Mouse (Mus musculus) lung, embryonic 14.5 days (tissue): ENCODE measurements around the gene Mroh7. TPM values are rescaled to one million over a fixed set of nuclear protein-coding genes. Genes with fewer than 3 reads are reported as not detected.

Experiments
- ATAC-seq: fragments of 200-750 bp; cut with Nextera tagmentation; 2 replicates; pipeline ENCODE4 v1.8.0; 2017; ENCODE audit warnings: mild to moderate bottlenecking, moderate TSS enrichment, moderate library complexity; ENCODE audit not compliant: insufficient read depth
- DNase-seq: peaks from one replicate; pipeline ENCODE4 v3.0.0-alpha.2; 2015
- H3K27ac ChIP-seq: fragments of 300-500 bp; sonication (generic); 2 replicates; pipeline ENCODE4 v1.5.1; 2014; ENCODE audit warnings: low read depth, mild to moderate bottlenecking, moderate library complexity
- H3K27me3 ChIP-seq: fragments of 300-500 bp; sonication (generic); 2 replicates; pipeline ENCODE4 v1.6.1; 2014; ENCODE audit warnings: low read length, control low read depth; ENCODE audit not compliant: insufficient read depth
- H3K36me3 ChIP-seq: fragments of 300-500 bp; sonication (generic); 2 replicates; pipeline ENCODE4 v1.6.1; 2014; ENCODE audit warnings: control low read depth; ENCODE audit not compliant: insufficient read depth
- H3K4me1 ChIP-seq: fragments of 300-500 bp; sonication (generic); 2 replicates; pipeline ENCODE4 v1.6.1; 2014; ENCODE audit warnings: antibody characterized with exemption, control low read depth; ENCODE audit not compliant: insufficient read depth
- H3K4me2 ChIP-seq: fragments of 300-500 bp; sonication (generic); 2 replicates; pipeline ENCODE4 v1.6.1; 2014; ENCODE audit warnings: mild to moderate bottlenecking
- H3K4me3 ChIP-seq: fragments of 300-500 bp; sonication (generic); 2 replicates; pipeline ENCODE4 v1.5.1; 2014; ENCODE audit warnings: low read depth, low read length
- H3K9ac ChIP-seq: fragments of 300-500 bp; sonication (generic); 2 replicates; pipeline ENCODE4 v1.6.1; 2014
- H3K9me3 ChIP-seq: fragments of 300-500 bp; sonication (generic); 2 replicates; pipeline ENCODE4 v1.6.1; 2016; ENCODE audit warnings: low read depth, low read length, control low read depth
- CTCF ChIP-seq: IDR thresholded peaks from 2 replicates; pipeline ENCODE4 v1.5.1; 2016; ENCODE audit warnings: antibody characterized with exemption, low read depth
- WGBS: fragments of 180-500 bp; shearing (Covaris S2); extraction: QIAGEN DNeasy Blood & Tissue Kit; methylation state at CpG from one replicate; pipeline ENCODE4 v1.1.7; 2014; 5-methylcytosine and 5-hydroxymethylcytosine counted together
- polyA plus RNA-seq: library from polyadenylated mRNA; unstranded; fragments of >200 nt; fragmentation: Nextera tagmentation; extraction: Ambion mirVana; gene quantifications from 2 replicates; pipeline ENCODE4 v1.2.1, GENCODE M21; 2014

Gene Mroh7
- polyA plus RNA-seq, 1 experiment from 2014 or later = 0.08 TPM

- H3K27ac ChIP-seq = no peak overlapping the region
- peaks cover 6% of the 10 kb centered on the region for H3K4me1 ChIP-seq
- H3K4me3 ChIP-seq = no peak overlapping the region
- H3K9ac ChIP-seq = no peak overlapping the region
- peaks cover 63% of the 10 kb centered on the region for H3K36me3 ChIP-seq
- no peak overlapping the region for H3K4me2 ChIP-seq
- no peak for DNase-seq
- no peaks in the 10 kb centered on the region for H3K27me3 ChIP-seq
- ATAC-seq = no peak
- no peak for TF ChIP-seq CTCF
- no peaks in the 10 kb centered on the region for H3K9me3 ChIP-seq
- 86% methylated on average over 10 of the region's 10 CpGs for WGBS
These were observed 75.0 kb downstream of the Mroh7 start for GRCm38 (mm10) chr4:106655681-106656080.

GRCm38 (mm10) chr4:106653051-106653450 is 77.7 kb downstream of the Mroh7 start:
- WGBS = 91% methylated on average over 15 of the region's 15 CpGs

GRCm38 (mm10) chr4:106652546-106652945 is 78.2 kb downstream of the Mroh7 start:
- H3K27ac ChIP-seq = no peak overlapping the region
- WGBS = 91% methylated on average over 3 of the region's 3 CpGs

More at GRCm38 (mm10) chr4:106653051-106653450, 77.7 kb downstream of the Mroh7 start:
- DNase-seq = no peak
- Histone ChIP-seq H3K9ac (no peak overlapping the region), H3K27ac (no peak overlapping the region), H3K4me3 (no peak overlapping the region), H3K4me1 (peaks cover 6% of the 10 kb centered on the region), H3K9me3 (no peaks in the 10 kb centered on the region), H3K4me2 (no peak overlapping the region), H3K36me3 (peaks cover 41% of the 10 kb centered on the region; the same call in 1 of the 2 replicates), H3K27me3 (no peaks in the 10 kb centered on the region)
- no peak for TF ChIP-seq CTCF
- ATAC-seq = no peak

DNA sequence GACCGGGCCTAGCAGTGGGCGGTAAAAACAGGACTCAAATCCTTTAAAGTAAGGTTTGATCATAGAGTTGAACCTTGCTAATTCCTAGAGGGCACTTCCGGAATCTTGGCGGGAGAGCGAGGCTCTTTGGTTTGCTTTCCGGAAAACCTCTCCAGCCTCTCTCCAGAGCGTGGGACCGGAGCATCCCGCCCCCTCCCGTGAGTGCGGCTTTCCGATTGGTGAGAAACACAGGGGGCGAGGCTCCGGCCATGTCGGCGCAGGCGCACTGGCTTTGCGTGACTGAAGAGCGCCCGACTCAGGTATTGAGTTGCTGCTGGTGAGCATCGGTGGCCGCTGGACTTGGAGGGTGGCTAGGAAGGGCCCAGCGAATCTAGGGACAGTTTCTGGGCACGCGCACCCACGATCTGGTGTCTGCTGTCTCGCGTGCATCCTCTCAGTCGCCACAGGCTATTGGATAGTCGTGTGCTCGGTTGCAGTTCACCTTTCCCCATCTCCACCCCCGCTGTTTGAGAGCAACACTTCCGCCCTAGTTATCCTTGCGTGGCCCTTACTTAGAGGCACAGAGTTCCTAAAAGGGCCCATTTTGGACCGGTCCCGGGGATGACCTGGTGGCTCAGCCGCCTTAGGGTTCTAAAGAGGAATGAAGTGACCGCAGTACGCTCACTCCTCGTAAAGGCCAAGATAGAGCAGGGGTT is 79.7 kb downstream of the Mroh7 start, which contains the start of gene Pars2:
Pars2 (plus strand) TSS at position 237 of the 695 bp plus-strand sequence.
- TF ChIP-seq CTCF = no peak
- H3K4me3 ChIP-seq = peak within 1 kb of the TSS; percentile 73

More at GRCm38 (mm10) chr4:106652546-106652945, 78.2 kb downstream of the Mroh7 start:
- ATAC-seq (no peak), DNase-seq (no peak)
- H3K4me3 ChIP-seq = no peak overlapping the region
- no peak overlapping the region for H3K4me2 ChIP-seq
- no peaks in the 10 kb centered on the region for H3K27me3 ChIP-seq
- H3K36me3 ChIP-seq = peaks cover 36% of the 10 kb centered on the region; the same call in 1 of the 2 replicates
- no peaks in the 10 kb centered on the region for H3K9me3 ChIP-seq
- no peak for TF ChIP-seq CTCF
- H3K9ac ChIP-seq = no peak overlapping the region
- H3K4me1 ChIP-seq = peaks cover 6% of the 10 kb centered on the region

GRCm38 (mm10) chr4:106647137-106647536 is 83.6 kb downstream of the Mroh7 start:
- Histone ChIP-seq H3K4me1 (peaks cover 22% of the 10 kb centered on the region), H3K36me3 (no peaks in the 10 kb centered on the region), H3K9ac (no peak overlapping the region), H3K27me3 (no peaks in the 10 kb centered on the region), H3K27ac (no peak overlapping the region), H3K4me2 (no peak overlapping the region), H3K9me3 (no peaks in the 10 kb centered on the region), H3K4me3 (no peak overlapping the region)
- DNase-seq (no peak), ATAC-seq (no peak)
- 88% methylated on average over 6 of the region's 6 CpGs for WGBS
- no peak for TF ChIP-seq CTCF

More for the DNA sequence above, 79.7 kb downstream of the Mroh7 start, which contains the start of gene Pars2:
- Histone ChIP-seq H3K9me3 (no peaks in the 10 kb centered on the region), H3K36me3 (peaks cover 22% of the 10 kb centered on the region; the same call in 1 of the 2 replicates), H3K27ac (peak within 1 kb of the TSS; percentile 64), H3K27me3 (no peaks in the 10 kb centered on the region), H3K4me2 (peak within 1 kb of the TSS; percentile 78), H3K4me1 (peaks cover 6% of the 10 kb centered on the region), H3K9ac (peak within 1 kb of the TSS; percentile 82)
- peak; percentile 99 for ATAC-seq
- peak; percentile 98 for DNase-seq
- WGBS = 2% methylated on average over 40 of the region's 40 CpGs

DNA sequence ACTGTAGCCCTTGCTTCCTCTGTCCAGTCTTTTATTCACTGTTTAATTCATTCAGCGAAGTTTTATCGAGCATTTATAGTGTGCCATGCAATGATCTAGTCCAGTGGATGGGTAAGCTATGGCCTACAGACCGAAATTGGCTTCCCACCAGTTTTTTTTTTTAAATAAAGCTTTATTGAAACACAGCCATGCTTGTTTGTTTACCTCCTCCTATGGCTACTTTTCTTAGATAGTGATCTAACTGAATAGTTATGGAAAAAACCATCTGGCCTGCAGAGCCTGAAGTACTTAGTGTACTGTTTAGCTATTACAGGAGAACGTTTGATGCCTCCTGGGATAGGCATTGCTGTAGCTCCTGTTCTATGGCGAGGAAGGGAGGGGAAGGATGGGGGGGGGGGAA is 84.9 kb downstream of the Mroh7 start:
- Histone ChIP-seq H3K27ac (no peak overlapping the region), H3K36me3 (no peaks in the 10 kb centered on the region), H3K4me1 (peaks cover 16% of the 10 kb centered on the region), H3K9ac (no peak overlapping the region), H3K4me3 (no peak overlapping the region), H3K9me3 (no peaks in the 10 kb centered on the region), H3K4me2 (no peak overlapping the region), H3K27me3 (no peaks in the 10 kb centered on the region)
- TF ChIP-seq CTCF = no peak
- WGBS = 74% methylated on average over 5 of the region's 5 CpGs
- no peak for DNase-seq
- no peak for ATAC-seq

GRCm38 (mm10) chr4:106644218-106644610 is 86.5 kb downstream of the Mroh7 start:
- H3K9ac ChIP-seq = peak overlapping the region; percentile 24; the same call in 1 of the 2 replicates
- no peak overlapping the region for H3K4me3 ChIP-seq
- WGBS = 36% methylated on average over 6 of the region's 6 CpGs
- TF ChIP-seq CTCF = no peak
- H3K4me1 ChIP-seq = peaks cover 16% of the 10 kb centered on the region
- ATAC-seq (no peak), DNase-seq (peak; percentile 13)
- peak overlapping the region; percentile 69 for H3K27ac ChIP-seq
- no peaks in the 10 kb centered on the region for H3K36me3 ChIP-seq
- H3K4me2 ChIP-seq = no peak overlapping the region
- H3K9me3 ChIP-seq = no peaks in the 10 kb centered on the region
- no peaks in the 10 kb centered on the region for H3K27me3 ChIP-seq
